Mouse (Mus musculus) right cerebral cortex, adult 2 months (tissue): ENCODE measurements around the gene Tut1.
"Not testable (repeated sequence)": the region's sequence is repeated elsewhere in the genome, so short reads cannot be mapped to it uniquely, and the experiment has no call there.

Experiments
- DNase-seq, 2 experiments: peaks; one replicate each; pipeline ENCODE4 v3.0.0; 2021 to 2022; ENCODE audit warnings: low spot score in 2 of 2

Tut1 gene

GRCm38 (mm10) chr19:9006915-9007314 is 53.3 kb downstream of the Tut1 start:
- not testable (repeated sequence) for DNase-seq
